Mouse (Mus musculus) urinary bladder, adult 18-20 months (tissue): ENCODE data around the gene Cdh23.

ENCODE experiments used
- DNase-seq, 2 experiments: peaks; one replicate each; pipeline ENCODE4 v3.0.0; 2022; ENCODE audit warnings: low spot score in 2 of 2, mixed read lengths in 2 of 2

The Cdh23 gene

GRCm38 (mm10) chr10:60285676-60286372 is 410.5 kb downstream of the Cdh23 start:
- DNase-seq, result no peak

GRCm38 (mm10) chr10:60285183-60285582 is 411.1 kb downstream of the Cdh23 start:
- DNase-seq, result no peak

GRCm38 (mm10) chr10:60284676-60285111 is 411.6 kb downstream of the Cdh23 start:
- DNase-seq, result no peak

- no peak for DNase-seq
These were observed 412.0 kb downstream of the Cdh23 start for GRCm38 (mm10) chr10:60284248-60284647.

- DNase-seq, result peak; percentile 35 to 50
These were observed 413.9 kb downstream of the Cdh23 start for GRCm38 (mm10) chr10:60282116-60283014.

- DNase-seq, result no peak
These were observed 414.7 kb downstream of the Cdh23 start for GRCm38 (mm10) chr10:60281571-60282050.

- no peak for DNase-seq
These were observed 415.9 kb downstream of the Cdh23 start for GRCm38 (mm10) chr10:60280353-60280752.

- DNase-seq, result no peak
These were observed 416.4 kb downstream of the Cdh23 start for GRCm38 (mm10) chr10:60279941-60280301.

GRCm38 (mm10) chr10:60279290-60279940 is 416.9 kb downstream of the Cdh23 start:
- peak in 1 of 2 experiments; percentile 37 for DNase-seq

- no peak for DNase-seq
These were observed 417.5 kb downstream of the Cdh23 start for GRCm38 (mm10) chr10:60278786-60279185.

GRCm38 (mm10) chr10:60278006-60278399 is 418.3 kb downstream of the Cdh23 start:
- DNase-seq, result no peak

GRCm38 (mm10) chr10:60277207-60278005 is 418.9 kb downstream of the Cdh23 start, which contains the start of gene Psap:
Psap (plus strand) TSS chr10:60277627.
- DNase-seq, result peak; percentile 91 to 96

GRCm38 (mm10) chr10:60273382-60273781 is 422.9 kb downstream of the Cdh23 start:
- DNase-seq, result no peak

- DNase-seq, result no peak
These were observed 424.0 kb downstream of the Cdh23 start for GRCm38 (mm10) chr10:60272241-60272640.

GRCm38 (mm10) chr10:60271015-60271414 is 425.3 kb downstream of the Cdh23 start:
- no peak for DNase-seq

GRCm38 (mm10) chr10:60269141-60270064 is 426.9 kb downstream of the Cdh23 start:
- DNase-seq, result no peak

- no peak for DNase-seq
These were observed 427.6 kb downstream of the Cdh23 start for GRCm38 (mm10) chr10:60268738-60269137.

GRCm38 (mm10) chr10:60266842-60267401 is 429.4 kb downstream of the Cdh23 start:
- DNase-seq, result no peak

GRCm38 (mm10) chr10:60265252-60265651 is 431.0 kb downstream of the Cdh23 start:
- DNase-seq, result no peak

GRCm38 (mm10) chr10:60263351-60263750 is 432.9 kb downstream of the Cdh23 start:
- DNase-seq, result no peak
